Mouse (Mus musculus) olfactory bulb, adult 2 months (tissue): Measurements from ENCODE around the gene Cntnap4.

ENCODE experiments used
- CTCF ChIP-seq: fragments of 200-500 bp; IDR thresholded peaks from 2 replicates; pipeline ENCODE4 v1.5.1; 2012; ENCODE audit warnings: low read depth, mild to moderate bottlenecking, low read length, moderate library complexity; ENCODE audit not compliant: insufficient read depth
- POLR2A ChIP-seq: fragments of 200-500 bp; IDR thresholded peaks from 2 replicates; pipeline ENCODE4 v1.6.1; 2012; ENCODE audit warnings: mild to moderate bottlenecking, low read depth, low read length, moderate library complexity; ENCODE audit not compliant: insufficient read depth

- no peak for TF ChIP-seq CTCF
- TF ChIP-seq POLR2A = no peak
Measured at GRCm38 (mm10) chr8:112724918-112725317, 155.1 kb downstream of the Cntnap4 start.
